Mouse (Mus musculus) adrenal gland, postnatal 4 days (tissue): ENCODE results near the gene Chst10. TPM values are rescaled to one million over a fixed set of nuclear protein-coding genes. Genes with fewer than 3 reads are reported as not detected.

ENCODE experiments used
- DNase-seq, 2 experiments: peaks; one replicate each; pipeline ENCODE4 v3.0.0; 2021 to 2022; ENCODE audit warnings: low spot score in 2 of 2, mixed read lengths in 2 of 2
- total RNA-seq, 2 experiments: library from RNA; stranded (reverse); gene quantifications; 2 replicates each; pipeline ENCODE4 v1.2.3; 2021

Chst10 gene
- total RNA-seq, 2 experiments from 2014 or later: 3.8 to 5.3 TPM

DNA sequence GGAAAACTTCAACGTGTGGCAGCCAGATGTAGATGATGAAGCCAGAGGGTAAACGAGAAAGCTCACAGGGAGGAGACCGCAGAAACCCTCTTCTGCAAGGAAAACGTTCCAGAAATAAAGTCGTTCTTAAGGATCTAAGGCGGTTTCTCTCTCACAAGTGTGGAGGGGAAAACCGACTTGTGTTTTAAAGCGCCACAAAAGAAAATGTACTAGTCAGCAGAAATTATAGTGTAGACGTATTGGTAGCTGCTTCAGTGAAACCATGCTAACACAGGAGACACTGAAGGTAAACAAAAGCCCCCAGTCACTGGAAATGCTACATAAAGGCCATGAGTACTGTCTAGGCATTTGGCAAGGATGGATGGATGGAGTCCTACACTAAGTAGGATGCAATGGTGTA, 80.7 kb downstream of the Chst10 start:
- no peak for DNase-seq

DNA sequence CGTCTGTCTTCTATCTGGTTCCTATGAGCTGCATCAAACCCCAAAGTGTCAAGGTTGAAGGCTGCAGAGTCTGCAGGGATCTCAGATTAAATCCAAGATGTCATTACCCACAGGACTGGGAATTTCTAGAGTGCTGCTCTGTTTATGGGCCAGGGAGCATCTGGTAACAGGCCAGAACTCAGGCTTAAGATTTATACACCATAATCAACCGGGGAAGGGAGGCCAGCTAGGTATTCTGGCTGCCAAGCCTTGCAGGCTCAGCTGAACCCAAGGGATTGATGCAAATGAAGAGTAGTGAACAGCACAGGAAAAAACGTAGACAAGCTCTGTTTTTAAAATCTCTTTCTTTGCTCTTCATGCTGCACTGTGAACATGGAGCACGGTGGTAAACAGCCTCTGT, 81.7 kb downstream of the Chst10 start:
- DNase-seq: no peak

Other genes starting within 250 kb of the Chst10 start
- 10 to 100 TPM; 15.3 to 16.4 TPM for gene Aff3, start 233.2 kb downstream of the Chst10 start, total RNA-seq
- gene Lonrf2, start 61.5 kb downstream of the Chst10 start, total RNA-seq: 10 to 100 TPM in 1 of 2 experiments, 1 to 10 TPM in 1; 8.7 to 10.6 TPM
- gene Nms, start 41.0 kb upstream of the Chst10 start, total RNA-seq: not detected
- 10 to 100 TPM; 73.4 to 79.3 TPM for gene Pdcl3, start 87.4 kb upstream of the Chst10 start, total RNA-seq